Mouse (Mus musculus) lung, embryonic 14.5 days (tissue): Measurements from ENCODE around the gene Gxylt2. TPM values are rescaled to one million over a fixed set of nuclear protein-coding genes. Genes with fewer than 3 reads are reported as not detected.

Experiments
- ATAC-seq: fragments of 200-750 bp; cut with Nextera tagmentation; 2 replicates; pipeline ENCODE4 v1.8.0; 2017; ENCODE audit warnings: mild to moderate bottlenecking, moderate TSS enrichment, moderate library complexity; ENCODE audit not compliant: insufficient read depth
- DNase-seq: peaks from one replicate; pipeline ENCODE4 v3.0.0-alpha.2; 2015
- H3K27ac ChIP-seq: fragments of 300-500 bp; sonication (generic); 2 replicates; pipeline ENCODE4 v1.5.1; 2014; ENCODE audit warnings: low read depth, mild to moderate bottlenecking, moderate library complexity
- H3K27me3 ChIP-seq: fragments of 300-500 bp; sonication (generic); 2 replicates; pipeline ENCODE4 v1.6.1; 2014; ENCODE audit warnings: low read length, control low read depth; ENCODE audit not compliant: insufficient read depth
- H3K36me3 ChIP-seq: fragments of 300-500 bp; sonication (generic); 2 replicates; pipeline ENCODE4 v1.6.1; 2014; ENCODE audit warnings: control low read depth; ENCODE audit not compliant: insufficient read depth
- H3K4me1 ChIP-seq: fragments of 300-500 bp; sonication (generic); 2 replicates; pipeline ENCODE4 v1.6.1; 2014; ENCODE audit warnings: antibody characterized with exemption, control low read depth; ENCODE audit not compliant: insufficient read depth
- H3K4me2 ChIP-seq: fragments of 300-500 bp; sonication (generic); 2 replicates; pipeline ENCODE4 v1.6.1; 2014; ENCODE audit warnings: mild to moderate bottlenecking
- H3K4me3 ChIP-seq: fragments of 300-500 bp; sonication (generic); 2 replicates; pipeline ENCODE4 v1.5.1; 2014; ENCODE audit warnings: low read depth, low read length
- H3K9ac ChIP-seq: fragments of 300-500 bp; sonication (generic); 2 replicates; pipeline ENCODE4 v1.6.1; 2014
- H3K9me3 ChIP-seq: fragments of 300-500 bp; sonication (generic); 2 replicates; pipeline ENCODE4 v1.6.1; 2016; ENCODE audit warnings: low read depth, low read length, control low read depth
- CTCF ChIP-seq: IDR thresholded peaks from 2 replicates; pipeline ENCODE4 v1.5.1; 2016; ENCODE audit warnings: antibody characterized with exemption, low read depth
- WGBS: fragments of 180-500 bp; shearing (Covaris S2); extraction: QIAGEN DNeasy Blood & Tissue Kit; methylation state at CpG from one replicate; pipeline ENCODE4 v1.1.7; 2014; 5-methylcytosine and 5-hydroxymethylcytosine counted together
- polyA plus RNA-seq: library from polyadenylated mRNA; unstranded; fragments of >200 nt; fragmentation: Nextera tagmentation; extraction: Ambion mirVana; gene quantifications from 2 replicates; pipeline ENCODE4 v1.2.1, GENCODE M21; 2014

Gxylt2 gene
- polyA plus RNA-seq, 1 experiment from 2014 or later = 6.0 TPM

GRCm38 (mm10) chr6:100732376-100733021 is 28.0 kb downstream of the Gxylt2 start:
- no peaks in the 10 kb centered on the region for H3K27me3 ChIP-seq
- peak overlapping the region; percentile 32; the same call in 1 of the 2 replicates for H3K4me2 ChIP-seq
- WGBS = 30% methylated on average over 12 of the region's 12 CpGs
- H3K9me3 ChIP-seq = no peaks in the 10 kb centered on the region
- H3K9ac ChIP-seq = no peak overlapping the region
- ATAC-seq (peak; percentile 85), DNase-seq (peak; percentile 60)
- peak overlapping the region; percentile 3; the same call in 1 of the 2 replicates for H3K27ac ChIP-seq
- H3K4me3 ChIP-seq = no peak overlapping the region
- H3K36me3 ChIP-seq = no peaks in the 10 kb centered on the region
- TF ChIP-seq CTCF = no peak
- no peaks in the 10 kb centered on the region; the same call in 1 of the 2 replicates for H3K4me1 ChIP-seq

- Histone ChIP-seq H3K9me3 (no peaks in the 10 kb centered on the region), H3K27ac (no peak overlapping the region), H3K4me1 (no peaks in the 10 kb centered on the region; the same call in 1 of the 2 replicates), H3K27me3 (no peaks in the 10 kb centered on the region), H3K9ac (no peak overlapping the region), H3K4me2 (no peak overlapping the region), H3K36me3 (no peaks in the 10 kb centered on the region), H3K4me3 (no peak overlapping the region)
- DNase-seq (no peak), ATAC-seq (no peak)
- no peak for TF ChIP-seq CTCF
- WGBS = 78% methylated on average over 10 of the region's 10 CpGs
Observed at GRCm38 (mm10) chr6:100733218-100733617, 28.7 kb downstream of the Gxylt2 start.

GRCm38 (mm10) chr6:100734321-100734720 is 29.8 kb downstream of the Gxylt2 start:
- no peak for DNase-seq
- Histone ChIP-seq H3K4me2 (no peak overlapping the region), H3K9ac (no peak overlapping the region), H3K27ac (no peak overlapping the region), H3K9me3 (no peaks in the 10 kb centered on the region), H3K27me3 (no peaks in the 10 kb centered on the region), H3K36me3 (no peaks in the 10 kb centered on the region), H3K4me1 (no peaks in the 10 kb centered on the region; the same call in 1 of the 2 replicates), H3K4me3 (no peak overlapping the region)
- no peak for TF ChIP-seq CTCF
- no peak for ATAC-seq
- WGBS = 65% methylated on average over 6 of the region's 6 CpGs

- Histone ChIP-seq H3K9ac (no peak overlapping the region), H3K4me3 (no peak overlapping the region), H3K36me3 (no peaks in the 10 kb centered on the region), H3K4me1 (no peaks in the 10 kb centered on the region), H3K27ac (no peak overlapping the region), H3K27me3 (no peaks in the 10 kb centered on the region), H3K9me3 (no peaks in the 10 kb centered on the region), H3K4me2 (no peak overlapping the region)
- WGBS = 75% methylated on average over 4 of the region's 4 CpGs
- TF ChIP-seq CTCF = no peak
- ATAC-seq = no peak
- DNase-seq = no peak
Observed at GRCm38 (mm10) chr6:100758431-100759208, 54.1 kb downstream of the Gxylt2 start.

GRCm38 (mm10) chr6:100767756-100768155 is 63.2 kb downstream of the Gxylt2 start:
- DNase-seq = no peak
- Histone ChIP-seq H3K27ac (no peak overlapping the region), H3K9me3 (no peaks in the 10 kb centered on the region), H3K4me3 (no peak overlapping the region), H3K27me3 (no peaks in the 10 kb centered on the region), H3K4me2 (no peak overlapping the region), H3K36me3 (no peaks in the 10 kb centered on the region), H3K9ac (no peak overlapping the region), H3K4me1 (no peaks in the 10 kb centered on the region)
- no peak for TF ChIP-seq CTCF
- 81% methylated on average over 4 of the region's 4 CpGs for WGBS
- ATAC-seq = no peak

- ATAC-seq (no peak), DNase-seq (no peak)
- H3K9me3 ChIP-seq = no peaks in the 10 kb centered on the region
- H3K4me1 ChIP-seq = no peaks in the 10 kb centered on the region
- no peak overlapping the region for H3K4me3 ChIP-seq
- no peak overlapping the region for H3K4me2 ChIP-seq
- 79% methylated on average over 15 of the region's 15 CpGs for WGBS
- no peak overlapping the region for H3K27ac ChIP-seq
- TF ChIP-seq CTCF = no peak
- H3K36me3 ChIP-seq = no peaks in the 10 kb centered on the region
- no peaks in the 10 kb centered on the region for H3K27me3 ChIP-seq
- no peak overlapping the region for H3K9ac ChIP-seq
Observed at GRCm38 (mm10) chr6:100775923-100776505, 71.5 kb downstream of the Gxylt2 start.

- TF ChIP-seq CTCF = no peak
- H3K27me3 ChIP-seq = no peaks in the 10 kb centered on the region
- DNase-seq (no peak), ATAC-seq (no peak)
- H3K27ac ChIP-seq = no peak overlapping the region
- H3K9me3 ChIP-seq = no peaks in the 10 kb centered on the region
- no peak overlapping the region for H3K4me3 ChIP-seq
- no peak overlapping the region for H3K4me2 ChIP-seq
- H3K36me3 ChIP-seq = no peaks in the 10 kb centered on the region
- 77% methylated on average over 5 of the region's 5 CpGs for WGBS
- H3K9ac ChIP-seq = no peak overlapping the region
- no peaks in the 10 kb centered on the region for H3K4me1 ChIP-seq
Observed at GRCm38 (mm10) chr6:100778595-100778994, 74.1 kb downstream of the Gxylt2 start.
